Mouse (Mus musculus) thymus, postnatal 25 days (tissue): ENCODE data around the gene Lrrc23.
A peak's percentile ranks its signal among the peaks of the same experiment; 100 is the strongest.
"Not testable (repeated sequence)": the region's sequence is repeated elsewhere in the genome, so short reads cannot be mapped to it uniquely, and the experiment has no call there.

Experiments
- DNase-seq: peaks from one replicate; pipeline ENCODE4 v3.0.0; 2022

Lrrc23 gene

GRCm38 (mm10) chr6:124807366-124807765, 27.8 kb upstream of the Lrrc23 start:
- DNase-seq, result no peak

- DNase-seq, result no peak
Observed at GRCm38 (mm10) chr6:124806446-124807140, 27.1 kb upstream of the Lrrc23 start.

- DNase-seq, result peak; percentile 68
Observed at GRCm38 (mm10) chr6:124805341-124806321, 26.1 kb upstream of the Lrrc23 start.

DNA sequence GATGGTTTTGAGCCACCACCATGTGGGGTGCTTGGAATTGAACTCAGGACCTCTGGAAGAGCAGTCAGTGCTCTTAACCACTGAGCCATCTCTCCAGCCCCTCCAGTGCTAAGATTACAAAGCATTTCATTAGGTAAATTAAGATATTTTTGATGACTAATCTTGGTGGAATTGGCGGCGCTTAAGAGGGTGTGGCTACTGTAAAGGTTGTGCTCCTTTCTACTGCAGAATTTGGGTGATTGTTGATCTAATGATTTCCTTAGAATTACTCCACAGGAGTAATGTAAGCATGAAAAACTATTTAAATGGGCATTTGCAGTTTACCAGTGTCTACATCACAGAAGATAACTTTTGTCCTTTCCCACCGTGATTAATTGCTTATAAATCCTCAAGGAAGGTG, 24.8 kb upstream of the Lrrc23 start:
- DNase-seq, result no peak

DNA sequence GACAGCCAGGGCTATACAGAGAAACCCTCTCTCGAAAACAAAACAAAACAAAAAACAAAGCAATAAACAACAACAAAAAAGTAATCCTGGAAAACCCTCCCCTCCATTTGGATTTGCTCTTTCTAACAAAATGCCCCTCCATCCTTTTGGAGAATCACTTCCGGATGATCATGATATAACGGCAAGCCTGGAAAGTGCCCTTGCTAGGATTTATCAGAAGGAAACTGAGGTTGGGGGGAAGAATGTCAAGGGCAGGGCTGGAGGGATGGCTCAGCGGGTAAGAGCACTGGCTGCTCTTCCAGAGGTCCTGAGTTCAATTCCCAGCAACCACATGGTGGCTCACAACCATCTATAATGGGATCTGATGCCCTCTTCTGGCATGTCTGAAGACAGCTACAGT, 24.2 kb upstream of the Lrrc23 start:
- DNase-seq, result not testable (repeated sequence)

DNA sequence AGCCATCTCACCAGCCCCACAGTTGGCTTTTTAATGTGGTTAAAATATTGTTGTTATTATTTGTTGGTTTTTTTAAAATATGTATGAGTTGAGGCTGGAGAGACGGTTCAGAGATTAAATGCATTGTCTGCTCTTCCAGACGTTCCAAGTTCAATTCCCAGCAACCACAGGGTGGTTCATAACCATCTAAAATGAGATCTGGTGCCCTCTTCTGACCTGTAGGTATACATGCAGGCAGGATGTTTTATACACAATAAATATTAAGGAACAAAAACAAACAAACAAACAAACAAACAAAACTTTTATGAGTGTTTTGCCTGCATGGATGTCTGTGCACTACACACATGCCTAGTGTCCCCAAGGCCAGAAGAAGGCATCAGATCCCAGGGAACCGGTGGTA, 23.5 kb upstream of the Lrrc23 start:
- no peak for DNase-seq

DNA sequence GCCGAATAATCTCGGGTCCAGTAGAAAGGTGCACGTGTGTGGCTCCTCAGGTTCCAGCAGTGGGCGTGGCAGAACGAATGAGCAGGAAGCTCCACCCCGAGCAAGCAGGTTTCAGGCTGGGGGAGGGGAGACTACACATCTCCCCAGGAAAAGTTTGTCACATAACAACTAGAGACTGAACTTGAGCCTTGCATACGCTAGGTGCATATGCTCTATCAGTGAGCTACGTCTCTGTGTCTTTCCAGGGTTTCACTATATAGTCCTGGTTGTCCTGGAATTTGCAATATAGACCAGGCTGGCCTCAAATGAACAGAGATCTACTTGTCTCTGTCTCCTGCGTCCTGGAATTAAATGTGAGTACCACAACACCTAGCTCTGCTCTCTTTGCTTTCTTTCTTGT, 22.9 kb upstream of the Lrrc23 start:
- DNase-seq, result not testable (repeated sequence)

DNA sequence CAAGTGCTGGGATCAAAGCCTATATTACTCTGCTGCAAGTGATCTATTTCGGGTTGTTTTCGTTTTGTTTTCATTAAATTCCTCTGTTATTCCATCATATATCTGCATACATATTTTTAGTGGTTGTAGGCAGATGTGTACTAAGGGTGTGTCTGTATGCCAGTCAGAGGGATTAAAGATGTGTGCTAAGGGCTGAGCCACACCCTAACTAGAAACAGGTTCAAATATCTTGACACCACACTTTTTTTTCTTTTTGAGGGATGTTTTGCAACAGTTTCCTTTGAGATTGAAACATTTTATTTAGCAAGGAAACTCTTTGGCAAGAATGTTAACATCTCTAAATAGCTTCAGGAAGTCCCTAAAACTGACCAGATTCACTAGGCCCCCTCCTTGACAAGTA, 16.7 kb upstream of the Lrrc23 start:
- DNase-seq, result no peak

GRCm38 (mm10) chr6:124795781-124796180, 16.3 kb upstream of the Lrrc23 start:
- no peak for DNase-seq

- DNase-seq, result no peak
Observed at GRCm38 (mm10) chr6:124791911-124792310, 12.4 kb upstream of the Lrrc23 start.

DNA sequence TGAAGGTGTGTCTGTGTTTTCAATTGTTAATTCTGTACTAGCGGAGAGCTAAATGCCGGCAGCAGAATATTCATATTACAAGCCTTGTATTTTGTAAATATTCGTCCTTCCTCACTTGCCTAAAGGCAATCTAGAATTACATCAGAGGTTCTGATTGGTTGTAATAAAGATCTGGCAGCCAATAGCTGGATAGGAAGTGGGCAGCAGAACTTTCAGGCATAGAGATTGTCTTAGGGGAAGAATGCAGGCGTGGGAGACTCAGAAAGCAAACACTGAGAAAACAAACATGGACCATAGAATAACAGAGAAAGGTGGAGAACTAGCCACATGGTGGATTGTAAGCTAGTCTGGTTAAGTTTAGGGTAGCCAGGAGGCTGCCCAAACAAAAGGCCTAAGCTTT, 10.6 kb upstream of the Lrrc23 start:
- DNase-seq, result no peak

DNA sequence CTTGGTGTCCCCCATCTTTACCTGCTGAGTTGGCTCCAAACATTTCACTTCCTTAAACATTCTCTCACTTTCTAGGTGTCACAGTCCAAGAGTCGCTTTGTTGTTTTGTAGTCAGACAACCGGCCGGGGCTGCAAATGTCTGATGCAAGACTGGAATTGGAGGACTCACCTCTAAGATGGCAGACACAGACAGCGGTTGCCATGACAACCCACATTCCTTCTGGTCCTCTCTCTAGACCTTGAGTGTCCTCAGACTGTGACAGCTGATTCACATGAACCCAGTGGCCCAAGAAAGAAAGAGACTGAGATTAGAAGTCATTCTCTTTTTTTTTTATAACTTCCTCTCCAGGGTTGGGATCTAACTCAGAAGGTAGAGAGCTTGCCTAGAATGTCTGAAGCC, 10.0 kb upstream of the Lrrc23 start:
- no peak for DNase-seq

DNA sequence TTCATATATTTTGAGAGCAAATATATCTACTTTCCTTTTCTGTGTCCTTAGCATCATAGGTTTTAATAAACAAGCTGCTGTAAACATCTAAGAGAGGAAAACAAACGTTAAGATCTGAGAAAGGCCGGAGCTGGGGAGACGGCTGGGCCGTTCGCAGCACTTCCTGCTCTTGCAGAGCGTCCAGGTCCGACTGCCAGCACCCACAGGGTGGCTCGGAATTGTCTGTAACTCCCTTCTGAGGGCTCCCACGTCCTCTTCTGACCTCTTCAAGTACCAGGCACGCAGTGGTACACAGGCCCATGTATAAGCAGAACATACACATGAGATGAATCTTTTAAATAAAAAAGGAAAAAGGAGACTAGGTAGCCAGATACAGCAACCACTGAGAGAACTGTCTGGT, 8.2 kb upstream of the Lrrc23 start:
- DNase-seq, result no peak

GRCm38 (mm10) chr6:124786756-124787420, 7.4 kb upstream of the Lrrc23 start:
- no peak for DNase-seq

DNA sequence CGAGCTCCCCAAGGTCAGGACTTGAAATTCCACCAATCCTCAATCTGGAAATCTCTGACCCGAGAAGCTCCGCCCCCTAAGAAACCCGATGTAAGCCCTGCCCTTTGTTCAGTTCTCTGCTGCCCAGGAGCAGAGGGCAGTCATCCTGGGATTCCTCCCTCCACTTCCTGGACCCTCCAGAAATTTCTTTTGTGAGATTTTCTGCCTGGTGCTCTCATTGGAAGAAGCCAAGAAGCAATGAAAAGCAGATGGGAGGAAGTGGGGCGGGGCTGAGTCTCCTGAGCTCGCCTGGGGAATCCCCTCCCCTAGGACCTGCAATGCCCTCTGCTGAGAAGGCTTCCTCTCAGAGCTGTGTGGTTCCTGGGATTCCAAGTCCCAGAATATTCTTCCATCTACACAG, 2.9 kb upstream of the Lrrc23 start:
- DNase-seq, result peak; percentile 68

DNA sequence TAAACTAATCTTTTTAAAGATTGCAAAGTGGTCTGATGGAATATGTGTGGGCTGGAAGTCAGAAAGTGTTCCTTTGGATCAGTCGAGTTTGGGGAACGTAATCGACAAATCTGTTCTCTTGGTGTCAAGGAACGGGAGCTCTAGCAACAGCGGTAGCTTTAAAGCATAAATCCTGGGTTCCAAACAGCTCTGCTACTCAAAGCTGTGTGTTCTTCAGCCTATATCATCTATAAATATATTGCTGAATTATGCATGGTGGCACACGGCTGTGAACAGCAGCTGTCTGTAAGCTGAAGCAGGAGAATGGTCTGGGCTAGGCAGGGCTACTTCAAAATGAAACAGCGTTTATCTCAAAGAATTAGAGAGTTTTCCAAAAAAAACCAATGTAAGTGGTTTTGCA, 1.4 kb upstream of the Lrrc23 start:
- DNase-seq, result no peak

DNA sequence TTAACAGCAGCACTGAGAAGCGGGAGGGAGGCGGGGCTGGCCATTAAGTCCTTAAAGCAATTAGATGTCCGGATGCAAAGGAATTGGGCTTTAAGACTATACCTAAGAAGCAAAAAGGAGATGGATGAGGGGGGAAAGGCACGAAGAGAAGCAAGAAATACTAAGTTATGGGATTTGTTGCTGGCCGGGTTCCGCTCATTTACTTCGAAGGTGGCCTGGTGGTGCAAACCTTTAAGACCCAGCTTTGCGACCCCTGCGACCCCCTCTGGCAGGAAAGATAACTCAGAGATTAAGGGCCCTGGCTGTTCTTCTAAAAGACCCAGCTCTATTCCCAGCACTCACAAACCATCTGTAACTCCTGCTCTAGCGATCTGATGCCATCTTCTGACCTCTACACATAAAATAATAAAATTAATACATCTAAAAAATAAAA, 473 bp upstream of the Lrrc23 start:
- DNase-seq, result no peak

- no peak for DNase-seq
Observed at GRCm38 (mm10) chr6:124770511-124770910, 9.0 kb downstream of the Lrrc23 start.

DNA sequence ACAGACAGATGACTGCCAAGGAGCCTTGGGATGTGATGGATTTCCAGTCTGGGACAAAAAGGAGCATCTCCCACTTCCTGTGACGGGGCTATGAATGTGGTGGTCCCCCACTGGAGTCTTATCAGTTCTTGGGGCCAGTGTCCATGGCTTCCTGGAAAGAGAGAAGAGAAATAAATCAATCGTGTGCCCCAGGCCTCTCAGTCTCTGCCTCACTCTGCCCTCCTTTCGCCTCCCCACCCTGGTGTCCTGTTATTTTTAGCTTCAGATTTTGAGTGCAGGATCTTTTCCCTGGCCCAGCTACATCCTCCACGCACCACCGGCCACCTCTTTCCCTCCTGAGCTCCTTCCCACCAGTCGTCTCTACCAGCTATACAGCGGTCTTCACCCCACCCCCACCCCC, 9.5 kb downstream of the Lrrc23 start:
- DNase-seq, result no peak

DNA sequence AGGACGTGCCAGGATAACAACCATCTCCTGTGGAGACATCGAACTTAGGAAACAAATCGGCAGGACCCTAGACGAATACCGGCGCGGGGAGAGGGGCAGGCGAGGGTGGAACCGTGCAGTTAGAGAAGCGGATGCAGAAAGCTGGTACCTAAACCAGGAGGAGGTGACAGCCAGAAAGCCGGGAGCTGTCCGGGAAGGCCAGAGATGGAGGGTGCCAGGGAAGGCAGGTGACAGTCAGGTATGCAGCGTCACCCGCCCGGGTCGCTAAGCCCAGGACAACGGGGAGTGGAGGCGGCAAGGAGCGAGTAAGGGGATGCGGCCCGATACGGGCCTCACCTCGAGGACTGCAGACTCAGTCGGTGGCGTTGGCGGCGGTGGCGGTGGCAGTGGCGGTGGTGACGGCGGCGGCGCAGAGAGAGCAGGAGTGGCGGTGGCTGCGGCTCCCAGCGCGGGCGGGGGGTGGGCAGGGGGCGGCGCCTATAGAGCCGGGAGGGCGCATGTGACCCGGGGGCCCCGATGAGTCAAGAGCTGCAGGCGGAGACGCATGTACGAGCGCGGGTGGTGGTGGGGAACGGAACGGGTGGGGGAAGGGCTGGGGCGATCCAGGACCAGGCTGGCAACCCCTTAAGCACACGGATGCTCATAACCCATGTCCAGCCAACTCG, 10.3 kb downstream of the Lrrc23 start, which contains the start of gene Eno2:
Gene Eno2 (minus strand): TSS at position 573 of the 665 bp plus-strand sequence.
- peak; percentile 66 for DNase-seq

GRCm38 (mm10) chr6:124768704-124769044, 10.9 kb downstream of the Lrrc23 start:
- DNase-seq, result no peak

- DNase-seq, result no peak
Observed at GRCm38 (mm10) chr6:124767920-124768703, 11.4 kb downstream of the Lrrc23 start.
